Mouse (Mus musculus) inflammation-experienced regulatory T-cells, adult 16 weeks (primary cell): ENCODE measurements around the gene Gtf3c5. TPM values are rescaled to one million over a fixed set of nuclear protein-coding genes. Genes with fewer than 3 reads are reported as not detected.

Experiments used
- polyA plus RNA-seq: library from polyadenylated mRNA; unstranded; fragments of 100-300 nt; shearing (Covaris generic); gene quantifications from one replicate; pipeline ENCODE4 v1.2.1, GENCODE M21; 2017

Gene Gtf3c5
- 32.6 TPM for polyA plus RNA-seq

DNA sequence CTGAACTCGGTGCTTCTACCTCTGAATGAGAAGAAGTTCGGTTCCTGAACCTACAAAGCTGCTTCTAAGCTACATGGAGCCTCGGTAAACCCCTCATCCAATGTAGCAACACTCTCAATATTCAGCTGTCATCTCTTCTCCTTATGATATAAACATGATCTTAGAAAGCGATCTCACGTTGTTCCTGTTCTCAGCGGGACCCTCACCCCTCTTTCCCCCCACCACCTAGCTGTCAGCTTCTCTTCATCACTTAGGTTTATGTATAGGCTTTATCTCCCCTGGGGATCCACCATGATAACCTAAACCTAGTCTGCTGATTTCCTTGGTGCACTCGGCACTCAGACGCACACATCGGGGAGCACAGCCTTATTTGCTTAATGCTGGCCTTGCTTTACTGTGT is at the start of gene Gtf3c5:
Gene Gtf3c5, minus strand, starts transcription at position 101 of the 400 bp plus-strand sequence.

GRCm38 (mm10) chr2:28621664-28622171 is 38.2 kb upstream of the Gtf3c5 start, which contains the start of gene Gfi1b:
TSS of gene Gfi1b (minus strand) at chr2:28621982.

DNA sequence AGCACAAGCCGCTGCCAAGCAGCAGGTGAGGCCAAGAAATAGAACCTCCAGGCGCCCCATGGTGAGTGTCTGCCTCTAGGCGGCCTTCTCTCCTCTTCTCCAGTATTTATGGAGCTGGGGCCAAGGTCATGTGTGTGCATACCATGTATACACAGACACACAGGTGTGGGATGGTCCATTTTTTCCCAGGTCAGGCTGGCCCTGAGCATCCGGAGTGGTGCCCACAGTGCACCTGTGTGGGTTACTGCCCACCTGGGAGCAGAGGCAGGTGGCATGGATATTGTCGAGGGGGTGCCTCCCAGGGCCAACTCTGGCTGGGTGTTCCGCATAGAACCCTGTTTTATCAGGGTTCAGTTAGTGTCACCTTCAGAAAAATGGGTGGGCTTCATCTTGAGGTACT is 20.2 kb downstream of the Gtf3c5 start, which contains the start of gene Cel:
Gene Cel, minus strand, starts transcription at position 101 of the 400 bp plus-strand sequence.

Other genes with a start within 250 kb of the Gtf3c5 start
- gene Ppp1r26, start 137.0 kb downstream of the Gtf3c5 start, polyA plus RNA-seq, result 0.09 TPM
- gene 1700007K13Rik, start 117.4 kb downstream of the Gtf3c5 start, polyA plus RNA-seq, result not detected
- 39.9 TPM for gene Mrps2, start 115.7 kb downstream of the Gtf3c5 start, polyA plus RNA-seq
- gene Gbgt1, start 86.9 kb downstream of the Gtf3c5 start, polyA plus RNA-seq, result not detected
- gene Gm10134, start 77.7 kb downstream of the Gtf3c5 start, polyA plus RNA-seq, result not detected
- 7.2 TPM for gene Ralgds, start 70.6 kb downstream of the Gtf3c5 start, polyA plus RNA-seq
- gene Cel, start 20.3 kb downstream of the Gtf3c5 start, polyA plus RNA-seq, result not detected
- not detected for gene Gfi1b, start 38.2 kb upstream of the Gtf3c5 start, polyA plus RNA-seq
- 41.6 TPM for gene Tsc1, start 57.5 kb upstream of the Gtf3c5 start, polyA plus RNA-seq
- gene Spaca9, start 116.0 kb upstream of the Gtf3c5 start, polyA plus RNA-seq, result not detected
- not detected for gene Ak8, start 116.4 kb upstream of the Gtf3c5 start, polyA plus RNA-seq